In the genomic region with DNA sequence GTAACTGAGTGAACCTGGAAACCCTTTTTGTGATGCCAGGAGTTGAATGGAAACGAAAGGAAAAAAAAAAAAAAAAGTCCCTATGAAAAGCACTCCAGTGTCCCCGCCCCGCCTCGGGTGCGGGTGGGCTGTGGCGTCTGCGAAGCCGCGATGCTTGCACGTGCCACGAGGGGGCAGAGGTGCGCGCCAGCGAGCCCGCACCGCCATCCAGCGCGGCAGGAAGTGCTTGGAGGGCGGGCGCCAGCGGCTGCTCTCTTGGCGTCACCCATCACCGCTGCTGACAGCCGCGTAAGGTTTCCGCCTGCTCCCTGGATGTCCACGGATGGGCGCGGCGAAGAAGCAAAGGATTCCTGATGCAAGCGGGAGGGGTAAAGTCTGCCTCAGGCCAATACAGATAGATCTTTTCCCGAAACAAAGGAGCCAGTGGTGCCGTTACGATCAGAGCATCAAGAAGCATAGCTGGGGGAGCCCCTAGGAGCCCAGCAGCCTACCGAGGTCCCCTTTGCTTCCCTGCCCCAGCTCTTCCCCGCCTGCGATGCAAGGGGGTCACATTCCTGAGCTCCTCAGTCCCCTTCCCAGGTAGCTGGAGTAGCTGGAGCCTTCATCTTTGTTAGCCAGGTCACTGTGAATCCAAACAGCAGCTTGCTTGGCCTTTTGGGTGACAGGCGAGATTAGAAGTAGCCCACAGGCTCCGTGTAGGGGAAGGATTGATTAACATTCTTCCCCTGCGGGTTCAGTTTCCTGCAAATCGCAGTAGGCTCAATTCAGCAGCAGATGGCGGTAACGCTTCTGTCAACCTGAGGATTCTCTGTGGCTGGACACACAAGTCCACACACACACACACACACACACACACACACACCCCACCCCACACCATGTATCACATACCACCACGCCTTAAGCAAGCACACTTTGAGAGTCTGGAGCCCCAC, we compare ENCODE assay signal across 7 mouse cellular contexts.
DNase-seq lines count a peak whose midpoint lies in the region; ATAC-seq lines count a peak whose summit lies in the region.

No protein-coding gene starts in this region.

- ATAC-seq in embryonic facial prominence, embryonic 11.5 days (replicated peaks; ENCODE audit: insufficient number of reproducible peaks, low FRiP score, low TSS enrichment, low read depth), result peak; percentile 98
- ATAC-seq in midbrain, embryonic 13.5 days, result peak; percentile 98

- H3K4me3 ChIP-seq in embryonic facial prominence, embryonic 11.5 days (ENCODE audit: low read depth, low read length), result peak overlapping the region; percentile 48
- H3K4me3 ChIP-seq in limb, embryonic 10.5 days, result peak overlapping the region; percentile 65
- H3K4me3 ChIP-seq in midbrain, embryonic 13.5 days (replicated peaks), result peak overlapping the region; percentile 52

- H3K27me3 ChIP-seq in embryonic facial prominence, embryonic 11.5 days (ENCODE audit: control insufficient read depth, insufficient read depth, low read length), result no peaks in the 10 kb centered on the region
- H3K27me3 ChIP-seq in limb, embryonic 10.5 days (ENCODE audit: low read depth, poor library complexity, severe bottlenecking), result no peaks in the 10 kb centered on the region
- H3K27me3 ChIP-seq in midbrain, embryonic 13.5 days, result no peaks in the 10 kb centered on the region

- peak overlapping the region; percentile 92 for H3K27ac ChIP-seq in embryonic facial prominence, embryonic 11.5 days (replicated peaks; ENCODE audit: low read depth, low read length)
- peak overlapping the region; percentile 94 for H3K27ac ChIP-seq in limb, embryonic 10.5 days
- peak overlapping the region; percentile 100 for H3K27ac ChIP-seq in midbrain, embryonic 13.5 days

- H3K36me3 ChIP-seq in embryonic facial prominence, embryonic 11.5 days (replicated peaks; ENCODE audit: control insufficient read depth, insufficient read depth, low read depth, low read length), result no peaks in the 10 kb centered on the region
- no peaks in the 10 kb centered on the region for H3K36me3 ChIP-seq in limb, embryonic 10.5 days
- H3K36me3 ChIP-seq in midbrain, embryonic 13.5 days, result no peaks in the 10 kb centered on the region

- no peaks in the 10 kb centered on the region for H3K9me3 ChIP-seq in embryonic facial prominence, embryonic 11.5 days (replicated peaks; ENCODE audit: control insufficient read depth, low read length)
- H3K9me3 ChIP-seq in limb, embryonic 10.5 days (replicated peaks), result no peaks in the 10 kb centered on the region
- H3K9me3 ChIP-seq in midbrain, embryonic 13.5 days, result no peaks in the 10 kb centered on the region

- peak; percentile 94 for DNase-seq in adrenal gland, postnatal 14 days
- DNase-seq in embryonic facial prominence, embryonic 11.5 days (ENCODE audit: low spot score), result peak; percentile 93
- peak; percentile 99 for DNase-seq in heart, adult 11 months
- peak; percentile 76 for DNase-seq in kidney, adult 11 months
- DNase-seq in limb, embryonic 10.5 days (ENCODE audit: low spot score), result peak; percentile 92
- DNase-seq in spleen, adult 12 weeks (ENCODE audit: low spot score), result peak; percentile 30

- under 1% methylated on average over 44 of the region's 44 CpGs for WGBS in embryonic facial prominence, embryonic 11.5 days
- 1% methylated on average over 44 of the region's 44 CpGs for WGBS in limb, embryonic 10.5 days
- under 1% methylated on average over 44 of the region's 44 CpGs for WGBS in midbrain, embryonic 13.5 days

- H3K9ac ChIP-seq in embryonic facial prominence, embryonic 11.5 days (replicated peaks; ENCODE audit: low read length), result peak overlapping the region; percentile 83
- peak overlapping the region; percentile 87 for H3K9ac ChIP-seq in midbrain, embryonic 13.5 days (replicated peaks)

- no peaks in the 10 kb centered on the region for H3K4me1 ChIP-seq in embryonic facial prominence, embryonic 11.5 days (ENCODE audit: control insufficient read depth, insufficient read depth, low read length)
- peaks cover 13% of the 10 kb centered on the region; the same call in 1 of the 2 replicates for H3K4me1 ChIP-seq in limb, embryonic 10.5 days
- H3K4me1 ChIP-seq in midbrain, embryonic 13.5 days (replicated peaks), result peaks cover 12% of the 10 kb centered on the region

- H3K4me2 ChIP-seq in embryonic facial prominence, embryonic 11.5 days (ENCODE audit: low read depth, low read length), result peak overlapping the region; percentile 82
- H3K4me2 ChIP-seq in midbrain, embryonic 13.5 days (replicated peaks), result peak overlapping the region; percentile 75

Comparison
In these comparisons a context has a peak if more than half of its experiments do, and no peak if none do; other contexts are left out.
1. Peak in every context shown above with its lines: DNase-seq, ATAC-seq, H3K4me3 ChIP-seq and H3K27ac ChIP-seq.
2. DNase-seq: peak in every context shown above with its lines; median percentile 99 in heart, adult 11 months; 94 in adrenal gland, postnatal 14 days; 93 in embryonic facial prominence, embryonic 11.5 days; 92 in limb, embryonic 10.5 days; 76 in kidney, adult 11 months; 30 in spleen, adult 12 weeks.